Mouse (Mus musculus) CH12.LX (cell line): ENCODE measurements around the gene Caskin1. TPM values are rescaled to one million over a fixed set of nuclear protein-coding genes. Genes with fewer than 3 reads are reported as not detected.

Experiments
- DNase-seq: peaks from one replicate; pipeline ENCODE4 v3.0.0-alpha.2; 2013; ENCODE audit errors: extremely low read depth
- H3K27ac ChIP-seq: 2 replicates; pipeline ENCODE4 v1.5.1; 2012; ENCODE audit warnings: low read depth, mild to moderate bottlenecking, control low read depth, moderate library complexity; ENCODE audit not compliant: insufficient read depth
- H3K27me3 ChIP-seq: replicated peaks from 2 replicates; pipeline ENCODE3; 2012; ENCODE audit warnings: inconsistent platforms
- H3K36me3 ChIP-seq, 2 experiments: replicated peaks in 1 of 2; 2 replicates each; pipeline versions ENCODE3 to v1.6.1; 2012; ENCODE audit warnings: inconsistent platforms in 1 of 2, low read length in 1 of 2, mild to moderate bottlenecking in 1 of 2, mixed read lengths in 1 of 2, moderate library complexity in 1 of 2; ENCODE audit not compliant: control insufficient read depth in 1 of 2, insufficient read depth in 1 of 2
- H3K4me1 ChIP-seq, 2 experiments: 2 replicates each; pipeline ENCODE4 v1.6.1; 2012; ENCODE audit warnings: inconsistent platforms in 1 of 2, moderate library complexity in 1 of 2; ENCODE audit not compliant: insufficient read depth in 2 of 2, control insufficient read depth in 1 of 2
- H3K4me2 ChIP-seq: 2 replicates; pipeline ENCODE4 v1.6.1; 2012; ENCODE audit warnings: low read depth, mild to moderate bottlenecking, control low read depth; ENCODE audit not compliant: poor library complexity, insufficient read depth, severe bottlenecking
- H3K4me3 ChIP-seq, 3 experiments: fragments of 150-350 bp in 1 of 3; sonication (generic) in 1 of 3; replicated peaks in 1 of 3; 2 replicates each; pipeline versions ENCODE3 to v1.5.1; 2011 to 2012; ENCODE audit warnings: low read depth in 2 of 3, low read length in 2 of 3, mild to moderate bottlenecking in 2 of 3, moderate library complexity in 2 of 3, control low read depth in 1 of 3, improper control_type of control experiment in 1 of 3, inconsistent platforms in 1 of 3, mixed read lengths in 1 of 3; ENCODE audit not compliant: poor library complexity in 1 of 3
- H3K79me2 ChIP-seq: replicated peaks from 2 replicates; pipeline ENCODE4 v1.6.1; 2012; ENCODE audit warnings: mild to moderate bottlenecking, moderate library complexity; ENCODE audit not compliant: control insufficient read depth, poor library complexity, insufficient read depth, severe bottlenecking; ENCODE audit errors: extremely low read depth
- H3K9ac ChIP-seq: 2 replicates; pipeline ENCODE4 v1.6.1; 2012; ENCODE audit warnings: low read depth, mild to moderate bottlenecking, control low read depth, moderate library complexity; ENCODE audit not compliant: insufficient read depth
- H3K9me3 ChIP-seq: replicated peaks from 2 replicates; pipeline ENCODE3; 2012; ENCODE audit warnings: low read length, inconsistent platforms, mixed read lengths
- BHLHE40 ChIP-seq: IDR thresholded peaks from 2 replicates; pipeline ENCODE4 v1.6.1; 2011; ENCODE audit warnings: mild to moderate bottlenecking, low read depth, low read length, improper control_type of control experiment
- CHD1 ChIP-seq: IDR thresholded peaks from 2 replicates; pipeline ENCODE4 v1.6.1; 2012; ENCODE audit warnings: low read depth, low read length, improper control_type of control experiment, inconsistent platforms
- CHD2 ChIP-seq: IDR thresholded peaks from 2 replicates; pipeline ENCODE4 v1.6.1; 2011; ENCODE audit warnings: low read length, improper control_type of control experiment
- CTCF ChIP-seq, 2 experiments: IDR thresholded peaks in 1 of 2; conservative IDR thresholded peaks in 1 of 2; 2 replicates each; pipeline ENCODE4 v1.5.1; 2011 to 2012; ENCODE audit warnings: low read depth in 2 of 2, low read length in 2 of 2, improper control_type of control experiment in 1 of 2, inconsistent platforms in 1 of 2, mild to moderate bottlenecking in 1 of 2, moderate library complexity in 1 of 2
- E2F4 ChIP-seq: IDR thresholded peaks from 2 replicates; pipeline ENCODE4 v1.6.1; 2011; ENCODE audit warnings: low read depth, low read length, improper control_type of control experiment; ENCODE audit not compliant: insufficient replicate concordance
- ELF1 ChIP-seq: IDR thresholded peaks from 2 replicates; pipeline ENCODE4 v1.6.1; 2014; ENCODE audit warnings: low read depth, mild to moderate bottlenecking, inconsistent platforms, low read length, improper control_type of control experiment
- EP300 ChIP-seq: IDR thresholded peaks from 2 replicates; pipeline ENCODE4 v1.6.1; 2011; ENCODE audit warnings: low read length, improper control_type of control experiment
- ETS1 ChIP-seq: conservative IDR thresholded peaks from 2 replicates; pipeline ENCODE4 v1.6.1; 2012; ENCODE audit warnings: low read depth, mild to moderate bottlenecking, inconsistent platforms, low read length, improper control_type of control experiment, moderate library complexity
- GABPA ChIP-seq: IDR thresholded peaks from 2 replicates; pipeline ENCODE4 v1.6.1; 2012; ENCODE audit warnings: low read depth, low read length, improper control_type of control experiment, inconsistent platforms; ENCODE audit not compliant: insufficient replicate concordance
- HCFC1 ChIP-seq: IDR thresholded peaks from 2 replicates; pipeline ENCODE4 v1.6.1; 2012; ENCODE audit warnings: low read depth, mild to moderate bottlenecking, inconsistent platforms, low read length, improper control_type of control experiment
- IRF4 ChIP-seq: IDR thresholded peaks from 2 replicates; pipeline ENCODE4 v1.6.1; 2014; ENCODE audit warnings: low read depth, mild to moderate bottlenecking, inconsistent platforms, low read length, improper control_type of control experiment
- JUN ChIP-seq: IDR thresholded peaks from 2 replicates; pipeline ENCODE4 v1.6.1; 2011; ENCODE audit warnings: low read depth, mild to moderate bottlenecking, low read length, improper control_type of control experiment, moderate library complexity; ENCODE audit not compliant: insufficient read depth
- JUND ChIP-seq: conservative IDR thresholded peaks from 2 replicates; pipeline ENCODE4 v1.6.1; 2011; ENCODE audit warnings: low read depth, low read length, improper control_type of control experiment
- KAT2A ChIP-seq: IDR thresholded peaks from 2 replicates; pipeline ENCODE4 v1.6.1; 2012; ENCODE audit warnings: low read length, improper control_type of control experiment, inconsistent platforms; ENCODE audit not compliant: insufficient replicate concordance
- MAFK ChIP-seq: IDR thresholded peaks from 2 replicates; pipeline ENCODE4 v1.6.1; 2011; ENCODE audit warnings: low read length, improper control_type of control experiment; ENCODE audit not compliant: insufficient replicate concordance
- MAX ChIP-seq: IDR thresholded peaks from 2 replicates; pipeline ENCODE4 v1.6.1; 2011; ENCODE audit warnings: low read length, improper control_type of control experiment
- MAZ ChIP-seq: IDR thresholded peaks from 2 replicates; pipeline ENCODE4 v1.6.1; 2012; ENCODE audit warnings: low read depth, mild to moderate bottlenecking, inconsistent platforms, low read length, improper control_type of control experiment, moderate library complexity
- MEF2A ChIP-seq: IDR thresholded peaks from 2 replicates; pipeline ENCODE4 v1.6.1; 2014; ENCODE audit warnings: low read depth, mild to moderate bottlenecking, inconsistent platforms, low read length, improper control_type of control experiment, borderline replicate concordance
- MXI1 ChIP-seq: IDR thresholded peaks from 2 replicates; pipeline ENCODE4 v1.6.1; 2011; ENCODE audit warnings: mild to moderate bottlenecking, low read depth, low read length, improper control_type of control experiment
- MYC ChIP-seq: IDR thresholded peaks from 2 replicates; pipeline ENCODE4 v1.6.1; 2011; ENCODE audit warnings: low read depth, mild to moderate bottlenecking, improper control_type of control experiment, low read length
- NELFE ChIP-seq: IDR thresholded peaks from 2 replicates; pipeline ENCODE4 v1.6.1; 2011; ENCODE audit warnings: low read depth, low read length, improper control_type of control experiment
- NRF1 ChIP-seq: IDR thresholded peaks from 2 replicates; pipeline ENCODE4 v1.6.1; 2014; ENCODE audit warnings: low read depth, mild to moderate bottlenecking, inconsistent platforms, low read length, improper control_type of control experiment, moderate library complexity
- PAX5 ChIP-seq: IDR thresholded peaks from 2 replicates; pipeline ENCODE4 v1.6.1; 2012; ENCODE audit warnings: low read length, inconsistent platforms, mixed read lengths
- POLR2A ChIP-seq: IDR thresholded peaks from 2 replicates; pipeline ENCODE4 v1.6.1; 2011; ENCODE audit warnings: low read depth, mild to moderate bottlenecking, improper control_type of control experiment, low read length
- POLR2AphosphoS2 ChIP-seq: IDR thresholded peaks from 2 replicates; pipeline ENCODE4 v1.6.1; 2011; ENCODE audit warnings: low read depth, low read length, improper control_type of control experiment
- RAD21 ChIP-seq: IDR thresholded peaks from 2 replicates; pipeline ENCODE4 v1.6.1; 2011; ENCODE audit warnings: low read depth, mild to moderate bottlenecking, low read length, improper control_type of control experiment, moderate library complexity
- RCOR1 ChIP-seq: conservative IDR thresholded peaks from 2 replicates; pipeline ENCODE4 v1.6.1; 2012; ENCODE audit warnings: low read depth, mild to moderate bottlenecking, inconsistent platforms, low read length, improper control_type of control experiment
- SIN3A ChIP-seq: IDR thresholded peaks from 2 replicates; pipeline ENCODE4 v1.6.1; 2012; ENCODE audit warnings: low read length, improper control_type of control experiment, inconsistent platforms
- SMC3 ChIP-seq: IDR thresholded peaks from 2 replicates; pipeline ENCODE4 v1.6.1; 2011; ENCODE audit warnings: low read depth, low read length, improper control_type of control experiment
- TBP ChIP-seq: conservative IDR thresholded peaks from 2 replicates; pipeline ENCODE4 v1.6.1; 2011; ENCODE audit warnings: low read depth, low read length, improper control_type of control experiment
- TCF12 ChIP-seq: IDR thresholded peaks from 2 replicates; pipeline ENCODE4 v1.6.1; 2014; ENCODE audit warnings: low read depth, mild to moderate bottlenecking, inconsistent platforms, low read length, improper control_type of control experiment
- UBTF ChIP-seq: IDR thresholded peaks from 2 replicates; pipeline ENCODE4 v1.6.1; 2012; ENCODE audit warnings: low read depth, mild to moderate bottlenecking, inconsistent platforms, low read length, improper control_type of control experiment, moderate library complexity
- USF1 ChIP-seq: IDR thresholded peaks from 2 replicates; pipeline ENCODE4 v1.6.1; 2014; ENCODE audit warnings: low read depth, mild to moderate bottlenecking, inconsistent platforms, low read length, improper control_type of control experiment
- USF2 ChIP-seq: conservative IDR thresholded peaks from 2 replicates; pipeline ENCODE4 v1.6.1; 2011; ENCODE audit warnings: low read depth, low read length, improper control_type of control experiment
- ZC3H11A ChIP-seq: IDR thresholded peaks from 2 replicates; pipeline ENCODE4 v1.6.1; 2012; ENCODE audit warnings: low read depth, mild to moderate bottlenecking, inconsistent platforms, low read length, improper control_type of control experiment
- ZKSCAN1 ChIP-seq: IDR thresholded peaks from 2 replicates; pipeline ENCODE4 v1.6.1; 2012; ENCODE audit warnings: low read depth, inconsistent platforms, low read length, improper control_type of control experiment, borderline replicate concordance
- ZMIZ1 ChIP-seq: IDR thresholded peaks from 2 replicates; pipeline ENCODE4 v1.6.1; 2012; ENCODE audit warnings: low read depth, mild to moderate bottlenecking, inconsistent platforms, low read length, improper control_type of control experiment
- ZNF384 ChIP-seq: IDR thresholded peaks from 2 replicates; pipeline ENCODE4 v1.6.1; 2012; ENCODE audit warnings: low read depth, low read length, improper control_type of control experiment, inconsistent platforms
- dilution Hi-C: fragments of 300-500 bp; cut with MboI; formaldehyde crosslinking; loops from 2 replicates; pipeline ENCODE4 v1.14.3; 2020; ENCODE audit warnings: low sequenced_read_pairs; ENCODE audit not compliant: extremely low pct_unique_long_range_greater_than_20kb, extremely low pct_ligation_motif_present
- in situ Hi-C: fragments of 300-500 bp; cut with MboI; formaldehyde crosslinking; loops from 3 replicates; pipeline ENCODE4 v1.14.3; 2019; ENCODE audit warnings: low sequenced_read_pairs, low pct_ligation_motif_present, low pct_unique_long_range_greater_than_20kb, mixed read lengths
- polyA plus RNA-seq: library from polyadenylated mRNA; unstranded; fragments of >175 nt; gene quantifications from 2 replicates; pipeline ENCODE4 v1.2.1, GENCODE M21; 2012; ENCODE audit warnings: low read depth; ENCODE audit not compliant: insufficient read length
- total RNA-seq, 2 experiments: library from RNA; depleted of rRNA; stranded (reverse); fragments of 300-350 nt in 1 of 2; fragments of >200 nt in 1 of 2; gene quantifications; 2 replicates each; pipeline ENCODE4 v1.2.3; 2012 to 2014

The Caskin1 gene
- total and polyA plus RNA-seq, 3 experiments, result 0.08 to 0.71 TPM; not detected in 1

DNA sequence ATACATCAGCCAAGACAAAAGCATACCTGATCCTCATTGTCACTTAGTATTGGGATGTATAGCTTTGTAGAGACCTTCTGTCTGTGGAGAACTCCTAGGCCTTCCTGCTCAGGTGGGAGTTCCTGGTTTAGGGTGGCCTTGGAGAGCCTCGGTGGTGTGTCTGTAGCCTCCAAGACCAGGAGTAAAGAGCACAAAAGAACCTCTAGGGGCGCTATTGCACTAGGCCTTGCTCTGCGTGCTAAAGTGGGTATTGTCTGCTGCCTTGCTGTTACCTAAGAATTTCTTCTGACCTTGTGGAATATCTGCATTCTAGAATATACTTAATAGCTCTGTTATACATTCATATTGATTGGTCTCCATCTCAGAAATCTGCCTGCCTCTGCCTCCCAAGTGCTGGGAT lies 52.0 kb downstream of the Caskin1 start:
- H3K36me3 ChIP-seq, result no peaks in the 10 kb centered on the region
- TF ChIP-seq USF1, result no peak
- no peak; the same call in 1 of the 2 replicates for TF ChIP-seq JUN
- no peak for TF ChIP-seq POLR2AphosphoS2
- TF ChIP-seq RAD21, result peak; percentile 86
- TF ChIP-seq MAFK, result no peak
- no peak for TF ChIP-seq MXI1
- TF ChIP-seq TCF12, result peak; percentile 36; the same call in 1 of the 2 replicates
- no peak for TF ChIP-seq POLR2A
- no peak for TF ChIP-seq CHD1
- TF ChIP-seq BHLHE40, result no peak
- no peak for TF ChIP-seq MAX
- TF ChIP-seq USF2, result no peak
- 0 out of 2 replicates have a peak, but pooled peaks have one; percentile 35 for TF ChIP-seq JUND
- TF ChIP-seq ZC3H11A, result 0 out of 2 replicates have a peak, but pooled peaks have one; percentile 14
- TF ChIP-seq MYC, result peak; percentile 26; the same call in 1 of the 2 replicates
- no peak for TF ChIP-seq PAX5
- TF ChIP-seq EP300, result 0 out of 2 replicates have a peak, but pooled peaks have one; percentile 15
- TF ChIP-seq ZNF384, result no peak
- no peak for TF ChIP-seq RCOR1
- TF ChIP-seq NRF1, result no peak
- 0 out of 2 replicates have a peak, but pooled peaks have one; percentile 43 for TF ChIP-seq E2F4
- TF ChIP-seq ZKSCAN1, result no peak
- TF ChIP-seq MEF2A, result no peak
- no peak for TF ChIP-seq HCFC1
- no peak for TF ChIP-seq TBP
- TF ChIP-seq NELFE, result peak; percentile 33; the same call in 1 of the 2 replicates
- TF ChIP-seq GABPA, result no peak
- peak; percentile 84 to 93 for TF ChIP-seq CTCF (conservative IDR thresholded peaks at IDR 0.05 in 1 of 2, IDR thresholded peaks at IDR 0.05 in 1 of 2; ENCODE audit: low read depth in 2 of 2, low read length in 2 of 2)
- peak; percentile 65 for TF ChIP-seq SMC3
- no peak for TF ChIP-seq CHD2
- no peak for TF ChIP-seq MAZ
- peak; percentile 59 for TF ChIP-seq ELF1
- 0 out of 2 replicates have a peak, but pooled peaks have one; percentile 30 for TF ChIP-seq IRF4
- TF ChIP-seq UBTF, result no peak
- TF ChIP-seq ETS1, result no peak
- no peak for TF ChIP-seq SIN3A
- no peak for TF ChIP-seq ZMIZ1
- no peak for TF ChIP-seq KAT2A
- TF ChIP-seq, all 38 proteins: peak for 12
- Histone ChIP-seq H3K4me2 (no peak overlapping the region), H3K27me3 (no peaks in the 10 kb centered on the region), H3K4me1 (peaks cover 6 to 24% of the 10 kb centered on the region in 2 experiments), H3K9me3 (no peaks in the 10 kb centered on the region), H3K4me3 (no peak overlapping the region), H3K9ac (no peak overlapping the region), H3K27ac (no peak overlapping the region), H3K79me2 (no peaks in the 10 kb centered on the region)
- in situ Hi-C loops (loop anchor here (5.0 kb wide), 1 partner anchor 37 kb away; no protein-coding TSS in a partner anchor), dilution Hi-C loops (no loop called here)
- DNase-seq, result peak; percentile 87
